Mouse (Mus musculus): ENCODE results near the gene Baz1a. TPM values are rescaled to one million over a fixed set of nuclear protein-coding genes. Genes with fewer than 3 reads are reported as not detected.

Gene Baz1a
- polyA plus RNA-seq, 1 experiment from 2014 or later, result 34.5 TPM

- no peaks in the 10 kb centered on the region for H3K4me1 ChIP-seq
- no peak for DNase-seq (ENCODE audit: low spot score)
- no peaks in the 10 kb centered on the region for H3K9me3 ChIP-seq
- no peak overlapping the region for H3K27ac ChIP-seq (replicated peaks)
- H3K27me3 ChIP-seq (replicated peaks; ENCODE audit: low read depth, poor library complexity, severe bottlenecking), result no peaks in the 10 kb centered on the region
- WGBS, result 81% methylated on average over 15 of the region's 15 CpGs
- H3K36me3 ChIP-seq (replicated peaks), result peaks cover 20% of the 10 kb centered on the region
- no peak overlapping the region for H3K4me3 ChIP-seq
Measured at GRCm38 (mm10) chr12:55041011-55041410, 26.9 kb upstream of the Baz1a start.

DNA sequence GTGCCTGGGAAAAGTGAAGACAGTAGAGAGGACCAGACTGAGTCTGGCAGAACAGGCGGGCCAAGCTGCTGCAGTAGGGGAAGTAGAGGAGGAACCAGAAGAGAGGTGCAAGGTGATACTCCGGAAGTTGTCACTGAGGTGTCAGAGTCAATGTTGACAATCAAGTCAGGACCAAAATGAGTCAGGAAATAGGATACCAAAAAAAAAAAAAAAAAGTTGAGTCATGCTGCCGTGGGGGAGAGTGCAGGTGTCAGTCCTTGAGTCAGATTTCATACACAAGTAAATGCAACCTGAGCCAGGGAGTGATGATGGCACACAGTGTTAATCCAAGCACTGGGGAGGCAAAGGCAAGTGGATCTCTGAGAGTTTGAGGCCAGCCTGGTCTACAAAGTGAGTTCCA, 12.9 kb upstream of the Baz1a start:
- H3K27ac ChIP-seq (replicated peaks), result no peak overlapping the region
- H3K36me3 ChIP-seq (replicated peaks), result no peaks in the 10 kb centered on the region
- no peaks in the 10 kb centered on the region for H3K27me3 ChIP-seq (replicated peaks; ENCODE audit: low read depth, poor library complexity, severe bottlenecking)
- H3K4me1 ChIP-seq, result no peaks in the 10 kb centered on the region
- no peak for DNase-seq (ENCODE audit: low spot score)
- H3K4me3 ChIP-seq, result no peak overlapping the region
- 60% methylated on average over 3 of the region's 3 CpGs for WGBS
- no peaks in the 10 kb centered on the region for H3K9me3 ChIP-seq

DNA sequence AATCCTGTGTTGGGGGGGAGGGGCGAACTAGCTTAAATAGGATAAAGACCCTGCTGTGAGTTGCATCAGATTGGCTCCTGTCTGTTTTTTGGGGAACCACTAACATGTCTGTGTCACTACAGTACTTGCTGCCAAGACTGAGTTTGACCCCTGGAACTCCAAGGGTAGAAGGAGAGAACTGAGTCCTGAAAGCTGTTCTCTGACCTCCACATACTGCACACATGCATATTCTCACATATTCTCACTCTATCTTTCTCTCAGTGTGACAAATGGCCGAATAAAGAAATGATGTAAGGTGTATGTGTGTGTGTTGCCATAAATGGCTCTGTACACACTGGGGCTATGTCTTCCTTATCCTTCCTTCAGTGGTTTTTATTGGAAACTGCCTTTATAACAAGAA, 9.1 kb upstream of the Baz1a start:
- Histone ChIP-seq H3K9me3 (no peaks in the 10 kb centered on the region), H3K4me3 (no peak overlapping the region), H3K36me3 (replicated peaks) (no peaks in the 10 kb centered on the region), H3K27me3 (replicated peaks; ENCODE audit: low read depth, poor library complexity, severe bottlenecking) (no peaks in the 10 kb centered on the region), H3K4me1 (no peaks in the 10 kb centered on the region), H3K27ac (replicated peaks) (no peak overlapping the region)
- no peak for DNase-seq (ENCODE audit: low spot score)
- 69% methylated on average over 2 of the region's 2 CpGs for WGBS

- Histone ChIP-seq H3K9me3 (no peaks in the 10 kb centered on the region), H3K4me3 (no peak overlapping the region), H3K27me3 (replicated peaks; ENCODE audit: low read depth, poor library complexity, severe bottlenecking) (no peaks in the 10 kb centered on the region), H3K27ac (replicated peaks) (no peak overlapping the region), H3K4me1 (peaks cover 10% of the 10 kb centered on the region), H3K36me3 (replicated peaks) (no peaks in the 10 kb centered on the region)
- WGBS, result 86% methylated on average over 7 of the region's 7 CpGs
- no peak for DNase-seq (ENCODE audit: low spot score)
Measured at GRCm38 (mm10) chr12:55019421-55019877, 5.3 kb upstream of the Baz1a start.

DNA sequence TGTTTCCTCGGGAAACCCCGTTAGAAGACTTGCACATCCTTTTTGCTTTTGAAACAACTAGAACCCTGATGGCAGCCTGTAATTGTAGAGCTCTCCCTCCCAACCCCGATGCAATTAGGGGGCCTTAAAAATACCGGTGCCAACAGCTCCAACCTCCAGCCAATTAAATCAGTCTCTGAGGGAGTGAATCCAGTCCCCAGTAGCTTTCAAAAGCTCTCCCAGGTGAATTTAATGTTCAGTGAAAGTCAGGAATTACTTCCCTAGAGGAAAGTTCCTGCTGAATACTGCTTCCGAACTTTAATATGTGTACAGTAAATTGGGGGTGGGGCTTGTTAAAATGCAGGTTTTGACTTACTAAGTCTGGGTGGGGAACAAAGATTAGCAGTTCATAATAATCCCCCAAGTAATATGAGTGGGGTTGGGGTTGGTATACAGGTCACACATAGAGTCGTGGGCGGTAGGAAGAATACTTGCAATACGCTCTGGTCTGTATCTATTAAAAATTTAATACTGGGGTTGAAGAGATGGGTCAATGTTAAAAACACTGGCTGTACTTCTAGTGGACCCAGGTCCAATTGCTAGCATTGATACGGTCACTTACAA, 3.1 kb upstream of the Baz1a start:
- WGBS, result 62% methylated on average over 9 of the region's 9 CpGs
- no peak overlapping the region for H3K27ac ChIP-seq (replicated peaks)

DNA sequence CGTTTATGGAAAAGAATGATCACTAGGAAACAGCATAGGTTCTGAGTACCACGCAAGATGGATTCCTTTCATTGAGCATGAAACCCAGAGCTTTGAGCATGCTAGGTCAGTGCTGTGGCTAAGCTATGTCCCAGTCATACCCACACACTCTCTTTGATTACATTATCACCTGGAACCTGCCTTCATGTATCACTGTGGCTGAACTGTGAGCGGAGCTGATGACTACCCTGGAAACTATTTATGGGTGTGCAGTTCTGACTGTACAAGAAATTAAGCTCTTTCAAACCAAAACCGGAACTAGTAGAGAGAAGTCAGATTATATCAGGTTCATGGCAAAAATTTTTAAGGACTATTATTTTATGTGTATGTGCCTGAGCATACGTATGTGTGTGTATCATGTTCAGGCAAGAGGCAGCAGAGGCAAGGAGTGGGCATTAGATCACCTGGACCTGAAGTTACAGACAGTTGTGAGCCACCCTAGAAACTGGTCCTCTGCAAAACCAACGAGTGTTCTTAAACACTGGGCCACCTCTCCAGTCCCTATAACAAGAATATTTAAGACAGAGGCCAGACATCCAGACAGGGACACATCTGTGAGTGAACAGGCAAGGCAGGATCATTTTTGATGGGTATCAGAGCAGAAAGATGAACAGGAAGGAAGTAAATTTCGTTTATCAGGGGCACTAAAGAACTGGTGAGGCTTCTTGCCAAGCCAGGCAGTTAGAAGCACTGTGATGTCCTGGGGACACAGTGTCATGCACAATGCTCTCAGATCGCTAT, 2.4 kb upstream of the Baz1a start:
- no peak overlapping the region for H3K27ac ChIP-seq (replicated peaks)
- H3K4me1 ChIP-seq, result peaks cover 10% of the 10 kb centered on the region
- no peaks in the 10 kb centered on the region for H3K27me3 ChIP-seq (replicated peaks; ENCODE audit: low read depth, poor library complexity, severe bottlenecking)
- H3K4me3 ChIP-seq, result no peak overlapping the region
- 78% methylated on average over 8 of the region's 8 CpGs for WGBS
- no peaks in the 10 kb centered on the region for H3K9me3 ChIP-seq
- no peaks in the 10 kb centered on the region for H3K36me3 ChIP-seq (replicated peaks)
- DNase-seq (ENCODE audit: low spot score), result no peak

More for the DNA sequence above, 3.1 kb upstream of the Baz1a start:
- Histone ChIP-seq H3K9me3 (no peaks in the 10 kb centered on the region), H3K27me3 (replicated peaks; ENCODE audit: low read depth, poor library complexity, severe bottlenecking) (no peaks in the 10 kb centered on the region), H3K36me3 (replicated peaks) (no peaks in the 10 kb centered on the region), H3K4me1 (peaks cover 10% of the 10 kb centered on the region), H3K4me3 (no peak overlapping the region)
- no peak for DNase-seq (ENCODE audit: low spot score)

- WGBS, result 69% methylated on average over 5 of the region's 5 CpGs
- peak; percentile 29 for DNase-seq (ENCODE audit: low spot score)
- no peak overlapping the region for H3K4me3 ChIP-seq
- H3K27ac ChIP-seq (replicated peaks), result no peak overlapping the region
- H3K27me3 ChIP-seq (replicated peaks; ENCODE audit: low read depth, poor library complexity, severe bottlenecking), result no peaks in the 10 kb centered on the region
- H3K4me1 ChIP-seq, result peaks cover 10% of the 10 kb centered on the region
- H3K36me3 ChIP-seq (replicated peaks), result no peaks in the 10 kb centered on the region
- no peaks in the 10 kb centered on the region for H3K9me3 ChIP-seq
Measured at GRCm38 (mm10) chr12:55015428-55015827, 1.3 kb upstream of the Baz1a start.

DNA sequence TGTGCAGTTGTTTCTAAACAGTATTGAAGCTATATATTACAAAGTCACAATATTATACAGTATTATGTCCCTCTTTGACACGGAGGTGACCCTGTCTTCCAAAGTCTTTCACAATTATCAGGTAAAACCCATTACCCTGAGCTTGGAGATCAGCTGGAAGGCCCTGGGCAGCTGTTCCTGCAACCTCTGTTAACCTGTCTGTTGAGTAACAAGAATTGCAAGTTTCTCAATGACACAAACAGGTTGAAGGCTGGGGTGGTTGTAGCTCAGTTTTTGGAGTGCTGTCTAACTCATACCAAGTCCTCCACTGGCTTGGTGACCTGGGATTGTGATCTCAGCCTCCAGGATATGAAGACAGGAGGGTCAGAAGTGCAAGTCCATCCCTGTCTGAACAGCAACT, 1.1 kb downstream of the Baz1a start:
- no peak overlapping the region for H3K4me3 ChIP-seq
- H3K27ac ChIP-seq (replicated peaks), result no peak overlapping the region
- DNase-seq (ENCODE audit: low spot score), result no peak
- peaks cover 10% of the 10 kb centered on the region for H3K4me1 ChIP-seq
- no peaks in the 10 kb centered on the region for H3K27me3 ChIP-seq (replicated peaks; ENCODE audit: low read depth, poor library complexity, severe bottlenecking)
- WGBS, result 90% methylated on average over 1 of the region's 1 CpGs
- no peaks in the 10 kb centered on the region for H3K9me3 ChIP-seq
- H3K36me3 ChIP-seq (replicated peaks), result no peaks in the 10 kb centered on the region

GRCm38 (mm10) chr12:55007361-55008008, 6.7 kb downstream of the Baz1a start:
- H3K27ac ChIP-seq (replicated peaks), result no peak overlapping the region
- peaks cover 3% of the 10 kb centered on the region; the same call in 1 of the 2 replicates for H3K9me3 ChIP-seq
- no peaks in the 10 kb centered on the region for H3K27me3 ChIP-seq (replicated peaks; ENCODE audit: low read depth, poor library complexity, severe bottlenecking)
- 88% methylated on average over 14 of the region's 14 CpGs for WGBS
- no peaks in the 10 kb centered on the region for H3K36me3 ChIP-seq (replicated peaks)
- H3K4me1 ChIP-seq, result 0 out of 2 replicates have a peak, but pooled peaks cover 2% of the 10 kb centered on the region
- H3K4me3 ChIP-seq, result no peak overlapping the region
- no peak for DNase-seq (ENCODE audit: low spot score)

DNA sequence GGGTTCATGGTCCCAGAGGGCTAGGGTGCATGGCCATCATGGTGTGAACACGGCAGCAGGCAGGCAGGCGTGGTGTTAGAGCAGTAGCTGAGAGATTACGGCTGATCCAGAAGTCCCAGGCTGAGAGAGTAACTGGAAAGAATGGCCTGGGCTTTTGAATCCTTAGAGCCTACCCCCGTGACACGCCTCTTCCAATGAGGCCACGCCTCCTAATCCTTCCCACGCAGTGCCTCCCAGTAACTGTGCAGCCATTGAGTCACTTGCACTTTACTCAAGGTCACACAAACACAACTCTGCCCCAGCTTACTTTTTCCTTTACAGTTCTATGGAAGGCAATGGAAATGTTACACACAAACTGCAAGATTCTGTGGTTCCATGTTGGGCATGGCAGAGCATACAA, 8.1 kb downstream of the Baz1a start:
- Histone ChIP-seq H3K27ac (replicated peaks) (no peak overlapping the region), H3K4me1 (0 out of 2 replicates have a peak, but pooled peaks cover 2% of the 10 kb centered on the region), H3K36me3 (replicated peaks) (no peaks in the 10 kb centered on the region), H3K4me3 (no peak overlapping the region), H3K27me3 (replicated peaks; ENCODE audit: low read depth, poor library complexity, severe bottlenecking) (no peaks in the 10 kb centered on the region), H3K9me3 (peaks cover 3% of the 10 kb centered on the region; the same call in 1 of the 2 replicates)
- WGBS, result 91% methylated on average over 7 of the region's 7 CpGs
- DNase-seq (ENCODE audit: low spot score), result no peak

GRCm38 (mm10) chr12:55004396-55004795, 9.8 kb downstream of the Baz1a start:
- Histone ChIP-seq H3K27ac (replicated peaks) (no peak overlapping the region), H3K4me3 (no peak overlapping the region), H3K4me1 (0 out of 2 replicates have a peak, but pooled peaks cover 2% of the 10 kb centered on the region), H3K36me3 (replicated peaks) (no peaks in the 10 kb centered on the region), H3K27me3 (replicated peaks; ENCODE audit: low read depth, poor library complexity, severe bottlenecking) (no peaks in the 10 kb centered on the region), H3K9me3 (peaks cover 3% of the 10 kb centered on the region; the same call in 1 of the 2 replicates)
- WGBS, result 91% methylated on average over 3 of the region's 3 CpGs
- DNase-seq (ENCODE audit: low spot score), result no peak

- Histone ChIP-seq H3K4me3 (no peak overlapping the region), H3K27ac (replicated peaks) (no peak overlapping the region), H3K27me3 (replicated peaks; ENCODE audit: low read depth, poor library complexity, severe bottlenecking) (no peaks in the 10 kb centered on the region), H3K9me3 (peaks cover 3% of the 10 kb centered on the region; the same call in 1 of the 2 replicates), H3K36me3 (replicated peaks) (no peaks in the 10 kb centered on the region), H3K4me1 (0 out of 2 replicates have a peak, but pooled peaks cover 2% of the 10 kb centered on the region)
- WGBS, result 88% methylated on average over 5 of the region's 5 CpGs
- DNase-seq (ENCODE audit: low spot score), result no peak
Measured at GRCm38 (mm10) chr12:55003843-55004242, 10.3 kb downstream of the Baz1a start.

Measured in embryonic facial prominence, embryonic 10.5 days (tissue).